Mouse (Mus musculus): ENCODE measurements at regions not wholly inside any gene's neighbourhood (a gene's known extent, or its start where the extent isn't known, plus 50 kb on each side); places are given as distances from the start of the nearest gene placed in this dataset.

DNA sequence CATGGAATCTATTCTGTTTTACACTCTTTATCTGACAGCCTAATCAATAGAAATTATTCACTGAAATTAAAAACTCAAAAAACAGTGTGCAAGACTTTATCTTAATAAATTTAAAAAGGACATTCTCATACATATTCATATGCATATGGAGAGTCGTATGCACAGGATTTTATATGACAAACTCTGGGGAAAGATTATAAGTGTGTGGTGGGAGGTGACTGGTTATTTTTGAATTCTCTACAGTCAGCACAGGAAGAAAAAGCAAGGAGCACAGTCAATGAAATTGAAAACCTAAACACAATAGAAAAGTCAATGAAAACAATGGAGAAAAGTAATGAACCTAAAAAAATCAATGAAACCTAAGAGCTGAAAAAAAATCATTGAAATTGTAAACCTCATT is 142.1 kb upstream of the Pld5 start:
- TF ChIP-seq CTCF (IDR thresholded peaks at IDR 0.05) = no peak
- TF ChIP-seq POLR2A (IDR thresholded peaks at IDR 0.05; ENCODE audit: insufficient read depth, low read depth, low read length) = no peak
